Mouse (Mus musculus): ENCODE data around the gene Hlcs. TPM values are rescaled to one million over a fixed set of nuclear protein-coding genes. Genes with fewer than 3 reads are reported as not detected.

The Hlcs gene
- polyA plus RNA-seq, 1 experiment: 17.5 TPM

DNA sequence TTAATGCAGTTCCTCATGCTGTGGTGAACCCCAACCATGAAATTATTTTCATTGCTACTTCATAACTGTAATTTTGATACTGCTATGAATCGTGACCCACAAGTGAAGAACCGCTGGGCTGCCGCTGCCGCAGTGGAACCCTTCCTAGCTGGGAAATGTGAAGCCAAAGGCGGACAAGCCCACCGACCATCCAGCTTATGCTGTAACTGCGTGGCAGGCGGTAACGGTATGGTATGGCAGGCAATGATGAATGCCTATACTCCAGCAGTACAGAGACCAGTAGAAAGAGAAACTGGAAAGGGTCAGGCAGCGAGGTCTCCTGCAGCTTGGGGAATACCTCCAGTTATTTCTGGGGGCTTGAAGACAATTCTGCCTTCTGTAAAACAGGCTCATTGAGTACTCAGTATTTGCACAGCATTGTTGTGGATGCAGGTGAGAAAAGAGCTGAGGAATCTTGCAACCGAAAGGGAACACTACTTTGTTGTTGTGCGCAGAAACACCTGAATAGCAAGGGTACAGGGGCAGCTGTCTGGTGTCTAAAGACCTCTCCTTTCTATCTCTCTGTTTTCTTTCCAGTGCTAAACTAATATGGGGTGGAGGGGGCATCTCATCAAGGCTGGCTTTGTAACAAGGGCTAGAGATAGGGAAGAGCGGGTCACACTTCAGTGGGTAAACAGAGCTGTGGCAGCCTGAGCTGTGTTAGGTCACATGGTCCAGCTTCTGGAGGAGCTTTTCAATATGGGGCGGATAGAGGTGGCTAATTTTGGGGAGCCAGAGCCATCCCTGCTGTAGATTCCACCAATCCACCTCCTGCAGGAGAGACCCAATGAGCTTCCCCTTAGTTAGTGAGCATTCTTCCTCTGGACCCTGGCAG lies 224.3 kb downstream of the Hlcs start:
- TF ChIP-seq POLR2A (IDR thresholded peaks at IDR 0.05; ENCODE audit: borderline replicate concordance, insufficient read depth, low read length) (no peak), CTCF (IDR thresholded peaks at IDR 0.05; ENCODE audit: borderline replicate concordance, insufficient read depth, low read depth, low read length) (no peak)
- 7% methylated on average over 14 of the region's 14 CpGs for WGBS
- DNase-seq: no peak
- H3K27me3 ChIP-seq (ENCODE audit: control insufficient read depth, insufficient read depth, low read length): peaks cover 17% of the 10 kb centered on the region; the same call in 1 of the 2 replicates
- H3K27ac ChIP-seq (ENCODE audit: insufficient read depth, low read length): no peak overlapping the region
- no peak overlapping the region for H3K4me3 ChIP-seq (replicated peaks; ENCODE audit: insufficient read depth, low read depth, low read length)
- H3K4me1 ChIP-seq (ENCODE audit: control insufficient read depth, insufficient read depth, low read length): no peaks in the 10 kb centered on the region

DNA sequence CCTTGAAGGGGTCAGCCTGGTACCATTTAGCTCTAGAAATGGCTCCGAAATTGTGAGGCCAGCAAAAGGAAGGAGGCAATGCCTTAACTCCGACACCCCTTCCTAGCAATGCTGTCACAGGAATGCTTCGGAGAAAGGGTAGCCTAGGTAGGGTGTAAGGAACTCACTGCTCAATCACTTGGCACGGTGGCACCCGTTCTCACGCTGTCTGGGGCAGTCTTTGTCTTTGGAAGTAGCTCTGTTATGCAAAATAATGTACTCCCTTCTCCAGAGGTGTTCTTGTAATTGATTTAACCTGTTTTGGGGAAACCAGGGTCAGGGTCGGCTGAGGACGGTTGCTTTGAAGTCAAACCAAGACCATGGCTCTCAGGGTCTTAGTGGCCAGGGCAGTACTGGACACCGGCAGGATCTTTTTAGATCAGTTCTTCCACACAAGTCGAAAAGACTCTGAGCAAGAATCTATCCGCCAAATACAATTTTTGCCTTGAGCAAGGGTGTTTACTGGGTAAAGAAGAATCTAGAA lies 225.1 kb downstream of the Hlcs start:
- TF ChIP-seq POLR2A (IDR thresholded peaks at IDR 0.05; ENCODE audit: borderline replicate concordance, insufficient read depth, low read length): no peak
- Histone ChIP-seq H3K27ac (ENCODE audit: insufficient read depth, low read length) (no peak overlapping the region), H3K27me3 (ENCODE audit: control insufficient read depth, insufficient read depth, low read length) (peaks cover 17% of the 10 kb centered on the region; the same call in 1 of the 2 replicates), H3K4me3 (replicated peaks; ENCODE audit: insufficient read depth, low read depth, low read length) (no peak overlapping the region), H3K4me1 (ENCODE audit: control insufficient read depth, insufficient read depth, low read length) (no peaks in the 10 kb centered on the region)
- no peak for DNase-seq
- WGBS: 6% methylated on average over 11 of the region's 11 CpGs

- no peak overlapping the region for H3K27ac ChIP-seq (ENCODE audit: insufficient read depth, low read length)
- H3K4me3 ChIP-seq (replicated peaks; ENCODE audit: insufficient read depth, low read depth, low read length): no peak overlapping the region
- WGBS: 10% methylated on average over 16 of the region's 16 CpGs
- no peaks in the 10 kb centered on the region for H3K4me1 ChIP-seq (ENCODE audit: control insufficient read depth, insufficient read depth, low read length)
- peaks cover 21% of the 10 kb centered on the region; the same call in 1 of the 2 replicates for H3K27me3 ChIP-seq (ENCODE audit: control insufficient read depth, insufficient read depth, low read length)
- no peak for TF ChIP-seq POLR2A (IDR thresholded peaks at IDR 0.05; ENCODE audit: borderline replicate concordance, insufficient read depth, low read length)
- TF ChIP-seq CTCF (IDR thresholded peaks at IDR 0.05; ENCODE audit: borderline replicate concordance, insufficient read depth, low read depth, low read length): no peak
- no peak for DNase-seq
These were observed 225.7 kb downstream of the Hlcs start for GRCm38 (mm10) chr16:94087570-94088225.

DNA sequence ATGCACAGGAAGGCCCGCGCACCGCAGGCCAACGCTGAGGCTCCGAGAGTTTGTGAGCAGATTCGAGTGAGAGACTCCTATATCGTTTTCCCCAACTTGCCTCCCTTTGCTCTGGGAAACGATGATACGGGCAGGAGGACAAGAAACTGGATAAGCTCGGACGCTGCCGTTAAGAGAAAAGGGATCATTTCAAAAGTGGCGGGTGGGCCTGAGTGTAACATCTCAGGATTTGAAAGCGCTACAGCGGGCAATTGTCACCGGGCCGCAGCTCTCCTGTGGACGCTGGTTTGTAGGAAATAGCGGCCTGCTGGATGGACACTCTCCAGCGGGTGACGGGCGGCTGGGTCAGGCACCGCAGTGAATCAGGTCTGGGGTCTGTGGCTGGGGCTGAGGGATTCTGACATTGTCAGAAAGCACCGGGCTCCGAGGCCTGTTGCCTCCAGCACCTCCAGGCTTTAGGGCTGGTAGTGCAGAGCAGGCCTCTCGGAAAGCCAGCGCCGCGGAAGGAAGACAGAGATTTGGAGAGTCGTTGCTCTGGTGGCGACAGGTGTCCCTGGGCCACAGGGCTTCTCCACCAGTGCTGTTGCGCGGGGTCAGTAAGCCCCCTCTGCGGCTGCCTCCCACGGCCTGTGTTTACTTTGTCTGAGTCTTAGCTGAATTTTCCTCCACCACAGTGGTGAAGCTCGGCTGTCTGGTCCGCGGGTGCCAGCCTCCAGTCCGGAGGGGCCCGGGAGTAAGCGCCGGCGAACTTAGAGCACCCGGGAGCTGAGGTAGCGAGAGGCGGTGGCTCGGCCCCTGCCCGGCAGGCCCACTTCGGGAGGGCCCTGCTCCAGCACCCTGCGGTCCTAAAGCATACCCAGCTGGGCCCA lies 226.4 kb downstream of the Hlcs start:
- WGBS: 4% methylated on average over 50 of the region's 50 CpGs
- Histone ChIP-seq H3K4me1 (ENCODE audit: control insufficient read depth, insufficient read depth, low read length) (no peaks in the 10 kb centered on the region), H3K4me3 (replicated peaks; ENCODE audit: insufficient read depth, low read depth, low read length) (no peak overlapping the region), H3K27ac (ENCODE audit: insufficient read depth, low read length) (no peak overlapping the region), H3K27me3 (ENCODE audit: control insufficient read depth, insufficient read depth, low read length) (peaks cover 20% of the 10 kb centered on the region; the same call in 1 of the 2 replicates)
- peak in 1 of 2 experiments; percentile 38 for DNase-seq
- TF ChIP-seq POLR2A (IDR thresholded peaks at IDR 0.05; ENCODE audit: borderline replicate concordance, insufficient read depth, low read length) (no peak), CTCF (IDR thresholded peaks at IDR 0.05; ENCODE audit: borderline replicate concordance, insufficient read depth, low read depth, low read length) (no peak)

DNA sequence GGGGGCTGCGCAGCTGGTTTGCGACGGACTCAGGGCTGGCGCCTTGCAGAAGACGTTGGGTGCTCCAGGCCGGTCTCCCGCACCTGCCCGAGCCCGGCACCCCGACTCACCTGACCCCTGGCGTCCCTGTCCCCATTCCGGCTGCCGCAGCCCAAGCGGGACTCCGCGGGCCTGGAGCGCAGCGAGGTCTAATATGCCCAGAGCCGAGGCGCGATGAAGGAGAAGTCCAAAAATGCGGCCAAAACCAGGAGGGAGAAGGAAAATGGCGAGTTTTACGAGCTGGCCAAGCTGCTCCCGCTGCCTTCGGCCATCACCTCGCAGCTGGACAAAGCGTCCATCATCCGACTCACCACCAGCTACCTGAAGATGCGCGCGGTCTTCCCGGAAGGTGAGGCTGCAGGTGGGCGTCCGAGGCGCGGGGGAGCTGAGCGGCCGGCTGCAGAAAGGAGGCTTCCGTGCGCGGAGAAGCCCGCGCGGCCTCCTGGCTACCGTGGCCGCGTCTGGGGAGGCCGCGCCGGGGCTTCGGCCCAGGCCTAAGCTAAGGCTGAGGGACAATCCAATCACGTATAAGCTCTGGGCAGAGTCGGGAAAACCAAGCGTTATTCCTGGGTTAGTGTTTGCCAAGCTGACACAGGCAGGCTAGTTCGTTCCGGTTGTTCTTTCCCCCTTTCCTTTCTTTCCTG lies 227.6 kb downstream of the Hlcs start:
- peaks cover 19% of the 10 kb centered on the region; the same call in 1 of the 2 replicates for H3K27me3 ChIP-seq (ENCODE audit: control insufficient read depth, insufficient read depth, low read length)
- no peak for TF ChIP-seq CTCF (IDR thresholded peaks at IDR 0.05; ENCODE audit: borderline replicate concordance, insufficient read depth, low read depth, low read length)
- H3K4me3 ChIP-seq (replicated peaks; ENCODE audit: insufficient read depth, low read depth, low read length): no peak overlapping the region
- peak in 1 of 2 experiments; percentile 31 for DNase-seq
- 2% methylated on average over 57 of the region's 57 CpGs for WGBS
- H3K4me1 ChIP-seq (ENCODE audit: control insufficient read depth, insufficient read depth, low read length): no peaks in the 10 kb centered on the region
- no peak overlapping the region for H3K27ac ChIP-seq (ENCODE audit: insufficient read depth, low read length)

- Histone ChIP-seq H3K27me3 (ENCODE audit: control insufficient read depth, insufficient read depth, low read length) (peaks cover 23% of the 10 kb centered on the region; the same call in 1 of the 2 replicates), H3K4me1 (ENCODE audit: control insufficient read depth, insufficient read depth, low read length) (no peaks in the 10 kb centered on the region), H3K27ac (ENCODE audit: insufficient read depth, low read length) (no peak within 1 kb of the TSS), H3K4me3 (replicated peaks; ENCODE audit: insufficient read depth, low read depth, low read length) (no peak within 1 kb of the TSS)
- no peak for TF ChIP-seq CTCF (IDR thresholded peaks at IDR 0.05; ENCODE audit: borderline replicate concordance, insufficient read depth, low read depth, low read length)
- TF ChIP-seq POLR2A (IDR thresholded peaks at IDR 0.05; ENCODE audit: borderline replicate concordance, insufficient read depth, low read length): no peak
- WGBS: under 1% methylated on average over 95 of the region's 96 CpGs
- DNase-seq: no peak
These were observed 228.4 kb downstream of the Hlcs start, which contains the start of gene Sim2 for GRCm38 (mm10) chr16:94084711-94085602. Sim2 (plus strand) TSS chr16:94084931.

Measured in cerebellum, adult 2 months (tissue).